Mouse (Mus musculus) monocyte, adult 5-6 weeks (primary cell): ENCODE measurements around the gene Adora2a. TPM values are rescaled to one million over a fixed set of nuclear protein-coding genes. Genes with fewer than 3 reads are reported as not detected.
A peak's percentile ranks its signal among the peaks of the same experiment; 100 is the strongest.

Source experiments
- ATAC-seq: fragments of 153-309, 156-312 bp; replicated peaks from 2 replicates; pipeline ENCODE4 v1.8.0; 2017; ENCODE audit warnings: mild to moderate bottlenecking; ENCODE audit not compliant: low TSS enrichment, insufficient number of reproducible peaks, severe bottlenecking, poor library complexity, low FRiP score
- total RNA-seq: library from RNA; stranded (forward); fragments of 200-1000, 200-491, 200-594 nt; gene quantifications from 3 replicates; pipeline ENCODE4 v1.2.3, GENCODE M21; 2017

The Adora2a gene
- total RNA-seq, 1 experiment from 2014 or later, result 19.5 TPM

DNA sequence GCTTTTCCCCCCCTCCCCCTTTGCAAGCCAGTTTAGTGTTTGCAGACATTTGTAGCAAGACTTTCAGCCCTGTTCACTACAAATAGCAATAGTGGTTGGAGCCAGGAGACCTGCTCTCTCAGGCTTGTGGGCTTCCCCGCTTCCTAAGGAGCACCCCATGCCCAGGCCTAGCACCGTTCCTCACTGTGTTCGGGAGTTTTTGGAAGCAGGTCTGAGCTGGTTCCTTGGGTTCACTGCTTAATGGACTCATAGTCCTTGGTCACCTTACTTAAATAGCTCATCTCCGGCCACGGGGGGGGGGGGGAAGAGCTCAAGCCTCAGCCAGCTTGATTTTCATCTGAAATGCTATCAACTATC lies 12.7 kb upstream of the Adora2a start:
- ATAC-seq, result no peak

- ATAC-seq, result no peak
Measured at GRCm38 (mm10) chr10:75304413-75304812, 12.3 kb upstream of the Adora2a start.

DNA sequence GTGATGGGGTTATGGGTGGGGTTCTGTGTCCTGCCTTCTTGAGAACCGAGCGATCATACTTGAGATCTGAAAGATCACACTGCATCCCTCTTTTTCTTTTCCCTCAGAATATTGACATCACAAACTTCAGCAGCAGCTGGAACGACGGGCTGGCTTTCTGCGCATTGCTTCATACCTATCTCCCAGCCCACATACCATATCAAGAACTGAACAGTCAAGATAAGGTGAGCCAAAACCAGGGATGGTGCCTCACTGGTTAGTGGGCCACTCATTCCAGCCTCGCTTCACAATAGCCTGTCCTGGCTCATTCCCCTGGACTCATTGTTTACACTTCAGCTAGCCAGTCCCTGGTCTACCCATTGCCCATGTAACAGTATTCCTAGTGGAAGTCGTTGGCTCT lies 9.5 kb upstream of the Adora2a start:
- ATAC-seq, result no peak

DNA sequence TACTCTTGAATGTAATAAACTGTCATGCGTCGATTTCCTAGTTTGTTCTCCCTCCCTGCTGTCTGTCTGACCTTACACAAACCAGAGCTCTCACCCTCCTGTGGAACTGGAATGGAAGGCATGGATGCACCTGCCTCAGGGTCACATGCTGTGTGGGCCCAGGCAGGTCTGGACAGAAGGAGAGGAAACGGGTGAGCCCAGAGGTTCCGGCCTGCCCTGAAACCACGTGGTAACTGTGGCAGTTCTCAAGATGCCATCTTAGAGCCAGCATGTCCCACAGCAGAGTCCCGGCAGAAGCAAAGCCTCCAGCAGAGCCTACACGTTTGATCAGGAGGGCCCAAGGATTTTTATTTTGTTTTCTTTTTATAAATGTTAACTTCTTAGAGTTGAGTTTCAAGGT lies 4.3 kb upstream of the Adora2a start:
- ATAC-seq, result no peak

GRCm38 (mm10) chr10:75314190-75314980 lies 2.3 kb upstream of the Adora2a start:
- no peak for ATAC-seq

GRCm38 (mm10) chr10:75315756-75316155 lies 921 bp upstream of the Adora2a start:
- no peak for ATAC-seq

- ATAC-seq, result 0 out of 2 replicates have a peak, but pooled peaks have one; percentile 3
Measured at GRCm38 (mm10) chr10:75316472-75316871, 205 bp upstream of the Adora2a start.

DNA sequence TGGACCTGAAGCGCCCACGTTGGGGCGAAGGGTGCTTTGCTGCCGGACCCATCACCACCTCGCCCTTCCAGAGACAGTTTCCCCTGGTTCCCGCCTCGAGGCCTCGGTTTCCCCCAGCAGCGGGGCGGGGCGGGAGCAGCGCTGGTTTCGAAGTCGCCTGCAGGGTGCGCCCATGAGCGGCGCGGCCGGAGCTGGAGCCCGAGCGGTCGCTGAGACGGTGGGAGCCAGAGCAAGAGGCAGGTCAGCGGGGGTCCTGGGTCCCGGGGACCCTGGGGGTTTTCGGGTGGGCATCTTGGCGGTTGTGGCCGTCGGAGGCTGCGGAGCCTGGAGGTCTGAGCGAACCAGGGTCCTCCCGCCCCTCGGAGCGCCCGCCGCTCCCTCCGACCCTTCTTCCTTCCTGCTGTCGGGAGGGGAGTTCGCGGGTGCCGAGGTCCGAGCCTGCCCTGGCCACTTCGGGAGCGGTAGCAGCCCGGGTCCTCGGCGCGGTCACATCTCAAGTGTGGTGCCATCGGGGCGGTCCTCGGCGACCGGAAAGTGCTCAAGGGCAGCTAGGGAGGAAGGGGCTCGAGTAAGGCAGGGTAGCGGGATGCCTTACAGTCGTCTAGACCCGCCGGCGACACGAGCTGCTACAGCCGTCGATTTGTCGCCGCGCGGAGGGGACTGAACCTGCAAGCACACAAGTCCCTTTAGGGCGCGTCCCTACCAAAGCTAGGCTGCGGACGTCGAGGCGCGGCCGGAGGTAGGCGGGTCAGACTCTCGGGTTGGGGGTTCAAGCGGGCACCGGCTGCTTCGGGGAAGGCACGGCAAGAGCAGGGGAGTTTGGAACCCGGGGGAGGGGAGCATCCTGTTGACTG lies 458 bp downstream of the Adora2a start:
- 0 out of 2 replicates have a peak, but pooled peaks have one; percentile 14 for ATAC-seq

DNA sequence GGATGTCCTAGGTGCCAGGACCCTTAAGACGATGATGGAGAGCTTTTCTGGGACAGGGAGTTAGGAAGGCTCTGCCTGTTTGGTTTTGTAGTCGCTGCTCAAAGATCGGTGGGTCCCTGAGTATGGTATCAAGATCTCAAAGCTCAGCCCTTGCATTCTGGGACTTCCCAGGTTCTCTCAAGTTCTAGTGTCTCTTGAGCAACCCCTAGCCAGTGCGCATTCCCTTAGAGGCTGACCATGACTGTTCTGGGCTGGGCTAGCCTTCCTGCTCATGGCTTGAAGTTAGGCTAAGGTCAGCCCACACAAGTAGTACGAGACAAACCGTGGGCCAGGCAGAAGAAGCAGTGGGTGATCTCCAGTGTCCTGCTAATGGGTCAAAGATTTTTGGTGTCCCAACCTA lies 1.5 kb downstream of the Adora2a start:
- ATAC-seq, result no peak

- 0 out of 2 replicates have a peak, but pooled peaks have one; percentile 12 for ATAC-seq
Measured at GRCm38 (mm10) chr10:75320321-75320720, 3.6 kb downstream of the Adora2a start.

DNA sequence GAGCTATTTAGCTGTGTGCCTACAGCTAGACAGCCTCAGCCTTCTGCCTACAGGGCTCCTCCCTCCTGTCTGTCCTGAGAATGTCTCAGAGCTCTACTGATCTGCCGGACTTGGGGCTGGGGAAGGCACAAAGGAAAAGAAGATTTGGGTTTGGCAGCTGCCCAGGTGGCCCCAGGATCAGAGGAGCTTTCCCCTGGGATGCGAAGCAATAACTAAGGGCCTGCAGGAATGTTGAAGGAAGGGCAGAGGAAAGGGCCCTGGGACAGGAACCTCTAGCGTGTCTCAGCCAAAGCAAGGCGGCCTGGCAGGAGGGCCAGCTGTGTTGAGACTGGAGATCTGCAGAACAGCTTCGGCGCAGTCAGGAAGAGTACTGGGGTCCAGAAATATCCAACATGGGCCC lies 6.3 kb downstream of the Adora2a start:
- ATAC-seq, result no peak

DNA sequence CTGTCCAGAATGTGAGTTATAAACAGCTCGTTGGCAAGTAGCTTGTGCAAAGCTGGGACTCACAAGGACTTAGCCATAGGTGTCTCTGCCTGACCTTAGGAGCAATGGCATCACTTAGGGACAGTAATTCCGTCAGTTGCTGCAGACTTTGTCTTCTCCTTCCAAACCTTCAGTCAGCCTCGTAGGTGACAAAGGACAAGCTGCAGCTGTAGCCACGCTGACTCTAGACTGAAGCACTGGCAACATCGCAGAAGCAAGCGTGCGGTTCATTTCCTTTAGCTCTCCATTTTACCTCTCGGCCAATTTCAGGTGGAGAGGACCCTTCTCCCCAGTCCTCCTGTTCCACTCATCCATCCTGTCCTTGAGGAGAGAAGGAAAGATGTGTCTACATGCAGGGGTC lies 7.3 kb downstream of the Adora2a start:
- ATAC-seq, result no peak

- no peak for ATAC-seq
Measured at GRCm38 (mm10) chr10:75324391-75324790, 7.7 kb downstream of the Adora2a start.

DNA sequence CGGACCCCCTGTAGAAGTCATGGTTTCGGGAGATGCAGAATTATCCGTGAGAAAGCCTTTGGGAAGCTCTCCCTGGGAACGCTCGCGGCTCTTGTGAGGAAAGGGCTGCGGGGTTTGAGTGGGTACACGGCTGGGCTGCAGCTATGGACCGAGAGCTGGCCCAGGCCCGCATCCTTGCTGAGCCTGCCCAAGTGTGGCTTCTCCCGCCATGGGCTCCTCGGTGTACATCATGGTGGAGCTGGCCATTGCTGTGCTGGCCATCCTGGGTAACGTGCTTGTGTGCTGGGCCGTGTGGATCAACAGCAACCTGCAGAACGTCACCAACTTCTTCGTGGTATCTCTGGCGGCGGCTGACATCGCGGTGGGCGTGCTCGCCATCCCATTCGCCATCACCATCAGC lies 9.1 kb downstream of the Adora2a start:
- no peak for ATAC-seq

GRCm38 (mm10) chr10:75326553-75326952 lies 9.9 kb downstream of the Adora2a start:
- ATAC-seq, result peak; percentile 88

GRCm38 (mm10) chr10:75327081-75327480 lies 10.4 kb downstream of the Adora2a start:
- no peak for ATAC-seq

GRCm38 (mm10) chr10:75328201-75328704 lies 11.6 kb downstream of the Adora2a start:
- no peak for ATAC-seq

DNA sequence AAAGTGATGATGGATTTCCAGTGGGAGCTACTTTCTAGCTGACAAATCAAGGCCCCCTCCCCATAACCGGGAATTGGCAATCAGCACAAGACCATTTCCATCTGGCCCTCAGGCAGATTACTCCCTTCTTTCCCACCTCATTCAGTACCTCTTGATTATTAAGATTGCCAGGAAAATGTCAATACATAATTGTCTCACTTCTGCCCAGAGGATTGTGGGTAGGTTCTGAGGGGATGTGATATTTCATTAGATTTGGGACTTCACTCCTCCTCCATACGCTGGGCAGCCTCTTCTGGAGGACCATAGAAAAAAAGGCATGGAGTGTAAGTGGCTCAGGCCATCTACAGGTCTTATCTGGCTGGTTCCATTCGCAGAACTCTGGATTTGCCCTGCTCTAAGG lies 15.6 kb downstream of the Adora2a start:
- ATAC-seq, result no peak

DNA sequence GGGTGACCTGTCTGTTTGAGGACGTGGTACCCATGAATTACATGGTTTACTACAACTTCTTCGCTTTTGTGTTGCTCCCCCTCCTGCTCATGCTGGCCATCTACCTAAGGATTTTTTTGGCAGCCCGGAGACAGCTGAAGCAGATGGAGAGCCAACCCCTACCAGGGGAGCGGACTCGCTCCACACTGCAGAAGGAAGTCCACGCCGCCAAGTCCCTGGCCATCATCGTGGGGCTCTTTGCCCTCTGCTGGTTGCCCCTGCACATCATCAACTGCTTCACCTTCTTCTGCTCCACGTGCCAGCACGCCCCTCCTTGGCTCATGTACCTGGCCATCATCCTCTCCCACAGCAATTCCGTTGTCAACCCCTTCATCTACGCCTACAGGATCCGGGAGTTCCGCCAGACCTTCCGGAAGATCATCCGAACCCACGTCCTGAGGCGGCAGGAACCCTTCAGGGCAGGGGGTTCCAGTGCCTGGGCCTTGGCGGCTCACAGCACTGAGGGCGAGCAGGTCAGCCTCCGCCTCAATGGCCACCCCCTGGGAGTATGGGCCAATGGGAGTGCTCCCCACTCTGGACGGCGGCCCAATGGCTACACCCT lies 16.6 kb downstream of the Adora2a start:
- no peak for ATAC-seq
